Mouse (Mus musculus) urinary bladder, postnatal 36 days (tissue): Measurements from ENCODE around the gene Lpar2.

ENCODE experiments used
- DNase-seq, 2 experiments: peaks; one replicate each; pipeline ENCODE4 v3.0.0; 2022; ENCODE audit warnings: low spot score in 2 of 2, mixed read lengths in 1 of 2

The Lpar2 gene

DNA sequence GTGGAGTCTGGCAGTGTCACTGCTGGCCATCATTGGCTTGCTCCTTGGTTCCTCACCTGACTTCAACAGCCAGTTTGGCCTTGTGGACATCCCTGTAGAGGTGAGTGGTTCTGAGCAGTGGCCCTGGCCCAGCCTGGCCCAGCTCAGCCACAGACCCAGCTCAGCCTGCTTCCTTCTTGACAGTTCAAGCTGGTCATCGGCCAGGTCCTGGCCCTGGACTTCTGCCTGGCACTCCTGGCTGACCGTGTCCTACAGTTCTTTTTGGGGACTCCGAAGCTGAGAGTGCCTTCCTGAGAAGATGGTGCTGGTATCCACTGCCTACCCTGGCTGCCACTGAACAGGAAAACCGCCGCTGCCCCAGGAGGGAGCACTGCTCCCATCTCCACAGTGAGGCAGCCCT is 15.0 kb upstream of the Lpar2 start:
- no peak for DNase-seq

DNA sequence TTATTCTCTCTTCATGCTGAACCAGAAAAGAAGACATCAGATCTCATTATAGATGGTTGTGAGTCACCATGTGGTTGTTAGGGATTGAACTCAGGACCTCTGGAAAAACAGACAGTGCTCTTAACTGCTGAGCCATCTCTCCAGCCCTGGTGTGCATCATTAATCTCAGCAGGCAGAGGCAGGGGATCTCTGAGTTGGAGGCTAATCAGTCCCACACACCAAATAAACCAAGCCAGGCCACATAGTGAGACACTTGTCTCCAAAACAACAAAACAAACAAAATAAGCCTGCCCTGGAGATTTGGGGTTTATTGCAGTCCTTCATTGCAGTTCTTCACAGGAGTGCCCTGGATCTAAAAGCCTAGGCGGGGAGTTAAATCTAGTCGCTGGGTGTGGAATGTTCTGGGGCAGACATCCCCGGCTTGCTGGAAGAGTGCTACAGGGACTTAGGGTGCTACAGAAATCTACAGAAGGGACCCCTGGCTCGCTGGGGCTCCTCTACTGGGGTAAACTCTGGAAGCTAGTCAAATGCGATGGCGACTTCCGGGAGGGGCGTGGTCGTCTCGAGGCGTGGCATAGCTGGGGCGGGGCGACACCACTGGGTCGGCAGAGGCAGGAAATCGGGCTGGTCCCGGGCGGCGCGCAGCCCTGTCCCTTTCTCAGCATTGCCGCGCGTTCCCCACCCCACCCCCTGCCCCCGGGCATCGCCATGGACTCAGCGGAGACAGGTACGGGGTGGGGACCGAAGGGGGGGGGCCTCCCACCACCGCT is 13.9 kb upstream of the Lpar2 start, which contains the start of gene Gmip:
TSS of gene Gmip (plus strand) at position 586 of the 770 bp plus-strand sequence.
- DNase-seq = peak; percentile 68 to 84

DNA sequence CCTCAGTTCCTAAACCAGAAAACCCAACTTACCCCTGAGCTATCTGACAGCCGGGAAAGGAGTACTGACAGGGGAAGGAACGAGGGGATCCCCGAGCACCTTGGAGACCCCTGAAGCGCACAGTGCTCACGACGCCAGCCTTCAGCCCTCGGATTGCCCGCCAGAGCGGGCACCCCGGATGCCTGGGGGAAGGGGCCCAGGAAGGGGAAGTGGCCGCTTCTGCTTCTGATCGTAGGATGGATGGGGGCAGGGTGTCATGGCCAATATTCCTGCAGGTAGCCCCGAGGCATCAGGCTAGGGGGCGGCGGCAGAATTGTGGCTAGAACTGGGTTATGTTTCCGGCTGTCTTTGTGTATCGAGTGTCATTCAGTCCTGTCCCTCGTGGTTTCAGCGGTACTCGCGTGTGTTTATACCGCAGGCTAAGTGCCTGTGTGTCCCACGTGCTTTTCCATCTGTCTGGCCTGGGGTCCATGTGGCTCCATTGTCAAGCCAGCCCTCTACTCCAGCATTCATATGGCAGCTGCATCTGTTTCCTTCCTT is 13.3 kb upstream of the Lpar2 start:
- DNase-seq = no peak

DNA sequence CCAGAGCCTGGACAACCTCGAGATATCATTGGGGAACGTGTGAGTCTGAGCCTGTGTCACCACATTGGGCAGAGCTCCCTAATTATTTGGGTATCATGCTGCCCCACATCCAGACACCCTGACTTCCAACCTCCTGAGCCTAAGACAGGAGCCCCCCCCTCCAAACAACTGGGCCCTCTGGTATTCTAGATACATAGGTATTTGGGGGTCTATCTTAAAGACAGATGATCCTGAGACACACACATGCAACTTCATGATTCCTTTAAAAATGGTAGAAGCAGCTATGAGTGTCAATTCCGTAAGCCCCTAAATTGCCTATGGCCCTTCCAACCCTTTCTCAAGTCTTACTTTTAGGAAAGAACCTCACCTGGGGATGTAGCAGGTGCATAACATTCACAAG is 12.4 kb upstream of the Lpar2 start:
- no peak for DNase-seq

DNA sequence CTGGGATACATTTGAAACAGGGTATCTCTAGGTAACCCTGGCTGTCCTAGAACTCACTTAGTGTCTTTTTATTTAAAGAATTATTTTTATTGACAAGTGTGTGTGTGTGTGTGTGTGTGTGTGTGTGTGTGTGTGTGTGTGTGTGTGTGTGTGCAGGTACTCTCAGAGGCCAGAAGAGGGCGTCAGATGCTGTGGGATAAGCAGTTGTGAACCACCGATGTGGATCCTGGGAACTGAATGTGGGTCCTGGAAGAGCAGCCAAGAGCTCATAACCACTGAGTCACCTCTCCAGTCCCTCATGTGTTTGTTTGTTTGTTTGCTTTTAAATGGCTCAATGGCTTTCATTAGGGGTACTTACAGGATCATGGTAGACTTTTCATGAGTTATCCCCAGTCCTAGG is 7.3 kb upstream of the Lpar2 start:
- DNase-seq = no peak

DNA sequence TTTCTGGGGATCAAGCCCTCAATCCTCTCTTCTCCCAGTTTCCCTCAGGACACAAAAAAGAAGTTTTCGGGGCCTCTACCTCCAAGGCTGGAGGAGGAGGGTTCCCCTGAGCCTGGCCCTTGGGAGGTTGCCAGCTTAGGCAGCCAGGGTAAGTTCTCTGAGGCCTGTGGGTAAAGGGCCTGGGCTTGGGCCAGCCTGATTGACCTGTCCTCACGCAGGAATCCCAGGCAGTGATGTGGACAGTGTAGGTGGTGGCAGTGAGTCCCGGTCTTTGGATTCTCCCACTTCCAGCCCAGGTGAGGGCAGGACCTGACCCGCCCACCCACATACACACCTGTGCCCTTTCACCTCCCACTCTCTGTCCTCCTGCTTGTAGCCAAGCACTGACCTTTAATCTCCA is 6.8 kb upstream of the Lpar2 start:
- peak in 1 of 2 experiments; percentile 27 for DNase-seq

DNA sequence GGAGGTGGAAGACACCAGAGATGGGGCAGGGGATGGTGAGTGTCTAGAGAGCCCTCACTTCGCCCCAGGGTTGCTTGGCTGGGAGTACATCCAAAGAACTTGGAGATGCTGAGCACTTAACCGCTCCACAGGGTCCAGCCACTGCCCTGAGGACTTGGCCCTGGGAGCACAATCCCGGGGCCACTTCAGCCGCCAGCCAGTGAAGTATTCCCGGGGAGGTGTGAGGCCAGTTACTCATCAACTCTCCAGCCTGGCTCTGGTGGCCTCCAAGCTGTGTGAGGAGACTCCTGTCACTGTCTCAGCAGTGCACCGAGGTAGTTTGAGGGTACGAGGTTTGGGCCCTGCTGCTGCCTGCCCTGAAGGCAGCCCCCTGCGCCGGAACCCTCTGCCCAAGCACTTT is 1.8 kb upstream of the Lpar2 start:
- no peak for DNase-seq

DNA sequence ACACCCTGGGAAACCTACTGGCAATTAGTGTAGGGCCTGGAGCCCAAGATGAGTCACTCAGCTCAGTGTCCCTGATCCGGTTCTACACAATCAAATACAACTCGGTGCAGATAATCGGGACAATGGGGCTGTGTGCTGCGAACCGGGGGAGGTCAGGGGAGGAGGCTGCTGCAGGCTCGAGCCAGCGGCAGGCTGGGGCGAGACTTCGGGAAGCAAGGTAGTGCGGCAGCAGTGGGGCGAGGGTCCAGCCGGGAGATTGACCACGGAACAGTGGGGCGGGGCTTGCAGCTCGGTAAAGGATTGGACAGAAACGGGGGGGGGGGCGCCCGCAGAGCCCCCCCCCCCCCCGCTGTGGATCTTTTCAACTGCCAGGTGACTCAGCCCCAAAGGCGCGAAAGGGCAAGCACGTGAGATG is 251 bp upstream of the Lpar2 start:
- no peak for DNase-seq

DNA sequence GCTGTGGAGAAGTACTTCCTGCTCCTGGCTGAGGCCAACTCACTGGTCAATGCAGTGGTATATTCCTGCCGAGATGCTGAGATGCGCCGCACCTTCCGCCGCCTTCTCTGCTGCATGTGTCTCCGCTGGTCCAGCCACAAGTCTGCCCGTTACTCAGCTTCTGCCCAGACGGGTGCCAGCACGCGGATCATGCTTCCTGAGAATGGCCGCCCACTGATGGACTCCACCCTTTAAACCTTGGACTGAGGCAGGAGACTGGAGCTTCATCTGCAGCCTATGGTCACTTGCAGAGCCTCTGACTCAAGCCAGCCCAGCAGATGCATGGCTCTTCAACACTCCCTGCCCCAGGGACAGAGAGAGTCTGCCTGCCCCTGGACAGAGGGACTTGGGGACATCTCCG is 4.1 kb downstream of the Lpar2 start:
- DNase-seq = no peak

DNA sequence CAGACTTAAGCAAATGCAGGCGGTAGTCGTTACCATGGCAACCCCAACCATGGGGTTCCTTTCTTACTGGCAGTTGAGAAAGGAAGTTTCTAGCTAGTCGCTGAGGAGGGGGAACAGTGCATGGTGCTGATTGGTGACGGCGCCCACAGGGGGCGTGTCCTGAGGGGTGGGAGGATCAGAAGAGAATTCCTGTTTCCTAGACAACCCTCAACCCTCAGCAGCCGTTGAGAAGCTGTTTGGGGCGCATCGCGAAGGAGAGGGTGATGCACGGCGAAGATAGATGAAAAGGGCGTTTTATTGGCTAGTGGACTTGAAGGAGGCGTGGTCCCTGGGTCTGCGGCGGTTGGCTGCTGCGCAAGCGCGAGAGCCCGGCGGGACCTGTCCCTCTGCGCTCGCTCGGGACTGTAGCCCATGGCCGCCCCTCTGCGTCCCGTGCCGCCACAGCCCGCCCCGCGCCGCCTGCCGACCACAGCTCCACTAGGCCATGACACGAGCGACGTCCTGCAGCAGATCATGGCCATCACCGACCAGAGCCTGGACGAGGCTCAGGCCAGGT is 10.1 kb downstream of the Lpar2 start, which contains the start of gene Pbx4:
TSS of gene Pbx4 (plus strand) at position 194 of the 556 bp plus-strand sequence.
- peak; percentile 45 to 70 for DNase-seq

DNA sequence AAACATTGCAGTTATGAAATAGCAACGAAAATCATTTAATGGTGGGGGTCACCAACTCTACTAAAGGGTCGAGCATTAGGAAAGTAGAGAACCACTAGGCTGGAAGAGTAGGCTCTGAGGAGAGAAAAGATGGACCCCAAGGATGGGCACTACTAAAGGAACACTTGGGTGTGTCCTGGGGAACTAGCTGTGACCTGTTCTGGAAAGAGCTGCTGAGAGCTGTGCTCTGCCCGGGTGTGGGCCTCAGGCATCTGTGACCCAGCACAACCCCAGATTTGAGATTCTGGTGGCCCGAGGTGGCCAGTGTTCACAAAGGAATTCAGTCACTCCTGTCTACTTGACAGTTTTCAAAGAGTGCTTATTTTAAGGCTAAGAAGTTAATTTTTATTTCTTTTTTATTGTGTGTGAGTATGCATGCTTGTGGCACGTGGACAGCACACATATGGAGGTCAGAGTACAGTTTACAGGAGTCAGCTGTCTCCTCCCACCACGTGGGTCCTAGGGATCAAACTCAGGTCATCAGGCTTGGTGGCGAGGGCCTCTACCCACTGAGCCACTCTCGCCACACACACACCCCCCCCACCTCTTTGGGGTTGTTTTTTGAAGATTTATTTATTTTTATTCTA is 14.9 kb downstream of the Lpar2 start:
- no peak for DNase-seq

DNA sequence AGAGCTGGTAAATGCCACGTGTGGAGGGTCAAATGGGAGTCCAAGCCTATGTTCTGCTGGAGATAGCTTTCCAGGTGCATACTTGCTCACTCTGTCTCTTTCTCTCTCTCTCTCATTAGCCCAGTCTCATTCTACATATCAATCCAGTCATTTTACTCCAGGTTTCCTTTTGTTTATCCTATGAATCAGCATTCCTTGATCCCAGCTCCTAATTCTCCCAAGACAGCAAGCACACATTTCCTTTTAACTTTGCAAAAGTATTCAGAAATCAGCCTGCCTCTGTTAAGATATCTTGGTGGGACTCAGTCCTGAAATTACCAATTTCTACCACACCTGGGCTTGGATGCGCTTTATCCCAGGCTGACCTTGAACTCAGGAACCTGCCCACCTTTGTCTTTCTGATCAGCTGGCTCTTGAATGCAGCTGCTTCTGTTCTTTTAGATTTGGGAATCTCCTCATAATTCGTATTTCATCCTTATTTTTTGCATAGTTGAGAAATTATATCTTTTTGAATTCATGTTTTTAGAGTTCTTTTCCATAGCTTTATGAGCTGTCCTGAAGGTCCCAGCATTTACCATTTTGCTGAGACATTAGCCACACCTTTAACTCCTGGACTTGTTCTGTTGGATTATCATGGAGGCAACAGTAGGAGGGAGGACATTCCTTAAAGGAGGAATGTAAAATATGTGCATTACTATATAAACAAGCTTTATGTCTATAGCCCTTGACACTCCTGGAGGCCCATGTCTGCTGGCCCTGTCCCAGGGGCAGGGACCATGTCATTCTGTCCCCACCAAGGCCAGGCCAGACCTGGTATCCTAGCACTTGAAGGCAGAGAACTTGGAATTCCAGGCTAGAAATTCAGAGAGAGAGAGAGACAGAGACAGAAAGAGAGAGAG is 25.2 kb downstream of the Lpar2 start:
- no peak for DNase-seq

DNA sequence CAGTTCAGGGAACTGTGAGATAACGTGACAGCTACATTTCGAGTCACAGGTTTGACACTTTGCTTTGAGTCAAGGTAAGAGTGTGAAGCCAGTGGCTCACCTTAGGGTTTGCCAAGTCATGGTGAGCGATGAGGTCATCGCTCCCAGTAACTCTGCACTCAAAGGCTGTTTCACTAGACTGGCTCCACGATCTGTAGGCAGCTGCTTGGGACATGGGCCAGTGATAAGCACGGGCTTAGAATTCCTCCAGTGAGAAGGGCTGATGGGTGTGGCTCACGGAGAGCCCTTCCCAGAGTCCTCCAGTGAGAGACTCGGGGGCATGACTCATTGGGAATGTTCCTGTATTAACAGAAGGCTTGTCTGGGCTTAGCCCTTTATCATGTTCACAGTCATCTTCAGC is 26.7 kb downstream of the Lpar2 start:
- peak; percentile 36 to 60 for DNase-seq

DNA sequence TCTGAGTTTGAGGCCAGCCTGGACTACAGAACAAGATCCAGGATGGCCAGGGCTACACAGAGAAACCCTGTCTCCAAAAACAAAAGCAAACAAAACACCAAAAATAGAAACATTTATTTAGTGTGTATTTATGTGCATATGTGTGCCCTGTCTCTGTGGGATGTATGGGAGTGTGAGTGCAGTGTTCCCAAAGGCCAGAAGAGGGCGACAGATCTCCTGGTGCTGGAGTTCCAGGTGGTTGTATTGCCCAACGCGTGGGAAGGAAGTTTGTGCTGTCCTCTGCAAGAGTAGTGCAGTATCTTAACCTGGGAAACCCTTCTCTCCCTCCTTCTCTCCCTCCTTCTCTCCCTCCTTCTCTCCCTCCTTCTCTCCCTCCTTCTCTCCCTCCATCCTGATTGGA is 27.7 kb downstream of the Lpar2 start:
- DNase-seq = no peak

DNA sequence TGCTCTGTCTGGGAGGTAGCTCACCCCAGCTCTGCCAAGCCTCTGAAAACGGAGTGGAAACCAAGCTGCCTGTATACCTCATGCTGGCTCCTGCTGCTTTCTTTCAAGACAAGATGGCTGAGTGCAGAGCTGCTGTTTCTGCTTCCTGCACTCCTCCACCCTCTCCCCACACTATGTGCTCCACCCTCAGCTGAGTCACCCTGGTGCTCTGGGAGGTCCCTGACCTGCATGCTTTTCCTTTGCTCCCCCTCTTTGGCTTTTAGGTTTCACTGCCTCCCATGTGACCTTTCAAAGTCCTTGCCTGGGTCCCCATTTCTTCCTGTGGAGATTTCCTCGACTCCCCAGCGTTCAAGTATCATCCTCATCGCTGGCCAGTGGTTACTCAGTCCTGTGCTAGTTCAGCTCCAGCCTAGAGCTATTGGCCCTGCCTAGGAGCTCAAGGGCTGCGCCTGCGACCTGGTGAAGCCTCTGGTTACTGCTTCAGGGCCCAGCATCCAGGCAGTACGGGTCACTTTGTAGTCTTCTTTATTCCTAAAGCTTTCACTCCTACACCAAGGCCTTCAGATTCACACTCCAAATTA is 28.8 kb downstream of the Lpar2 start:
- no peak for DNase-seq

DNA sequence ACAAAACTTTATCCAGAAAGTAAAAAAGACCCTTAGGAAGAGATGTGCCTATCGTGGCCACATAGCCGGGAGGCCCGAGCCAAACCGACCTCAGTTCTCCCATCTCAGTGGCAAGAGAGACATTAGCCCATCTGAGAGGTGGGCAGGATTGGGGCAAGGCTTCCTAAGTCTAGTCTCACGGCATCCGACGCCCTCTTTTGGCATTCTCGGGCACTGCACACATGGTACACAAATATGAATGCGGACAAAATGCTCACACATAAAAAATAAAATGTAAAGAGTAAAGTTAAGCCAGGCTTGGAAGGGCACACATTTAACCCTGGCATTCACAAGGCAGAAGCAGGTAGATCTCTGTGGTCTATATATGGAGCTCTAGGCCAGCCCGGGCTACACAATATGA is 31.6 kb downstream of the Lpar2 start:
- no peak for DNase-seq

DNA sequence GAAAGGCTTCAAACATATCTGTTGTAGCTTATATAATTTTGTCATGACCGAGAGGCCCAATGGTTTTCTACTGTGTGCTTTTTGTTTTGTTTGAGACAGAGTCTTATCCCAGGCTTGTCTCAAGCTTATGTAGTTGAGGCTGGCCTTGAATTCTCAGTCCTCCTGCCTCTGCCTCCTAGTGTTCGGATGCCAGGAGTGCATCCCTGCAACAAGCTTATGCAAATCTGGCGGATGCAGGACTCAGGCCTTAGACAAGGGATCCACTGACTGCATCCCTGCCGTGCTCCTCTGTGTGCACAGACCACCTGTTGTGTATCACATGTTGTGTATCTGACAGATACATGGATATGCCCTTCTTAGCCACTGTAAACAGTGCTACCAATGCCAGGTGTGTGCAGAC is 38.6 kb downstream of the Lpar2 start:
- no peak for DNase-seq

DNA sequence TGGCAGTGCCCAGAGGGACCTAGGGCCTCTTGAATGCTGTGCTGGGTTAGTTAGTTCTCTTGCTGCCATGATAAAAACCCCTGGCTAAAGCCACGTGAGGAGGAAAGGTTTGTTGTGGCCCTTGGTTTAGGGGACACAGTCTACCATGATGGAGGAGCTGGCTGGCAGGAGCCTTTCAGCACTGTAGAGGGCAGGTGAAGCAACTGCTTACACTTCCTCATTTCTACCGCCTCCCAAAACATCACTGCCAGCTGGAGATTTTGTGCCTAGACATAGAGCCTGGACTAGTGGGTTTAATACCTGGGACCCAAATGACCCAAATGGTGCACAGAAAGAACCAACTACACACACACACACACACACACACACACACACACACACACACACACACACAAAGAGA is 39.0 kb downstream of the Lpar2 start:
- no peak for DNase-seq

DNA sequence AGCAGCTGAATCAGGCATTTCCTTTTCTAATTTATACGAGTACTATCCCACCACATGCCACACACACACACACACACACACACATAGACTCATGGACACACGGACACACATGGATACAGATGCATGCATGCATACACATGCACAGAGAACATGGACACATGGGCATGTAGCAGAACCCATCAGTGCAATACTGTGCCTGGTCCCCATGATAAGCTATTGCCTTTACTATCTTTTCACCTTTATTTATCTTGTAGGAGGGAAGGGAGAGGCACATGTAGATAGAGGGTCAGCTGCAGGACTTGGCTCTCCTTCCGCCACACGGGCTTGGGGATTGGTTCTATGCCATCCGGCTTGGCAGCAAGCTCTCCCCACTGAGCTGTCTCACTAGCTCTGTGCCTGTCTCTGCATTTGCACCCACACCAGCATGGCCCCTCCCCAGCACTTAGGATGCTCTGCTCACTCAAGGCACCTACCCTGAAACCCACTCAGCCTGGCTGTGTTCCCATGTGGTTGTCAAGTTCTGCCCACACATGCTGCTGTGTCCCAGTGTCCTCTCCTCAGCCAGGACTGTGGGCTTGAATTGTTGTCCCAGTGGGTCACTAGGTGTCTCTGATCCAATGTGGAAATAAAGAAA is 41.3 kb downstream of the Lpar2 start:
- no peak for DNase-seq

DNA sequence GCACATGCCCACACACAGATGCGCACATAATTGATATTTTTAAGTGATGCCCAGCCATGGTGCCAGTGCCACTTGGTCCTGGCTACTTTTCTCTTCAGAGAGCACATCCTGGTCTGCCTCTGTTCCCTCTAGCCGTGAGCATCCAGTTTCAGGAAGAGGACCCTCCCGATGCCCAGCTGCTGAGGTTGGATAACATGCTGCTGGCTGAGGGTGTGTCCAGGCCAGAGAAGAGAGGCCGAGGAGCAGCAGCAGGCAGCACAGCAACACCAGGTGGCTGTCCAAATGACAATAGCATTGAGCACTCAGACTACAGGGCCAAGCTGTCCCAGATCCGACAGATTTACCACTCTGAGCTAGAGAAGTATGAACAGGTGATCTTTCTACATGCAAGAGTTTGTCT is 42.0 kb downstream of the Lpar2 start:
- DNase-seq = no peak
